Mouse (Mus musculus): ENCODE data around the gene Cops3. TPM values are rescaled to one million over a fixed set of nuclear protein-coding genes. Genes with fewer than 3 reads are reported as not detected.

Cops3 gene
- polyA plus RNA-seq (2017; shearing (Covaris generic)), result 104 TPM

GRCm38 (mm10) chr11:59839459-59840126 lies at the start of gene Cops3:
Gene Cops3 (minus strand): TSS chr11:59839838.

GRCm38 (mm10) chr11:59839008-59839458 lies 605 bp downstream of the Cops3 start, which contains the start of gene Nt5m:
Gene Nt5m (plus strand): TSS chr11:59839447.

GRCm38 (mm10) chr11:59809670-59810474 lies 29.8 kb downstream of the Cops3 start, which contains the start of gene Flcn:
Gene Flcn (minus strand): TSS chr11:59810016.

GRCm38 (mm10) chr11:59787199-59787781 lies 52.3 kb downstream of the Cops3 start, which contains the start of gene Pld6:
Gene Pld6 (minus strand): TSS chr11:59787645.

Other genes starting within 250 kb of the Cops3 start
- gene Olfr223, start 246.5 kb downstream of the Cops3 start, polyA plus RNA-seq (2017; shearing (Covaris generic)), result not detected
- 10.2 TPM for gene Mprip, start 178.5 kb downstream of the Cops3 start, polyA plus RNA-seq (2017; shearing (Covaris generic))
- gene Pld6, start 52.2 kb downstream of the Cops3 start, polyA plus RNA-seq (2017; shearing (Covaris generic)), result 0.16 TPM
- gene Flcn, start 29.8 kb downstream of the Cops3 start, polyA plus RNA-seq (2017; shearing (Covaris generic)), result 68.5 TPM
- gene Nt5m, start 391 bp downstream of the Cops3 start, polyA plus RNA-seq (2017; shearing (Covaris generic)), result 15.2 TPM
- gene Med9, start 108.4 kb upstream of the Cops3 start, polyA plus RNA-seq (2017; shearing (Covaris generic)), result 10.8 TPM
- gene Rasd1, start 125.1 kb upstream of the Cops3 start, polyA plus RNA-seq (2017; shearing (Covaris generic)), result 0.17 TPM
- gene Pemt, start 206.7 kb upstream of the Cops3 start, polyA plus RNA-seq (2017; shearing (Covaris generic)), result 2.1 TPM

All from activated CD4-positive, CD25-positive, alpha-beta regulatory T cell, adult 9 weeks (primary cell).